Mouse (Mus musculus): ENCODE measurements around the gene Btbd2.
"Not testable (repeated sequence)": the region's sequence is repeated elsewhere in the genome, so short reads cannot be mapped to it uniquely, and the experiment has no call there.

Btbd2 gene

DNA sequence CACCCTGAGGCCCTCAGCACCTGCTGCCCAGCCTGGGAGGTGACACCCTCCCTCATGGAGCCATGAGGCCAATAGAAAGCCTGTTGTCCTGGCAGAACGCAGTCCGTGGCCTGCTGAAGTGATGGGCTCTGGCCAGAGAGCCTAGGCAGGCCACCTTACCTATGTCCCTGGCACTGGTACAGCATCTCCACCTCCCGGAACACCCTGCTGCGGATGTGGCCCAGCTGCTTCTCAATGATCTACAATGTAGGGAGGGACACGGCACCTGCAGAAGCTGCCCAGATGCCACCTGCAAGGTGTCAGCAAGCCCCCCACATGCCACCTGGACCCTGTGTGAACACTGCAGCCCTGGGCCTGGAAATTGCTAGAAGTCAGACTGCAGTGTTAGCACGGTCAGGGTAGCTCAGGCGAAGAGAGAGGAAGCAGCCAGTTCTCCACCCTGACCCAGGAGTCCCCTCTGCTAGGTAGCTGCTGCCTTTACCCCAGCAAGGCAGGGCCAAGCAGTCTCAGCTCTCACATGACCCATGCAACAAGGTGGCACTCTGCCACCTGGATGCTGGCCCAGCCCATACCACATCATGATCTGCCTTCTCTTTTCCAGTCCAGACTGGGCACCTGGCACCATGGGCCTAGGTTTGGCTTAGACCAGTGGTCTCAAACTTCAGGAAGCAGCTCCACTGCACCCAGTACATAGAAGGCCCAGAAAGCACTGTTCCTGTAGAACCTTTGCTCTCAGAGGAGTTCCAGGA, 13.0 kb upstream of the Btbd2 start:
- no peak for DNase-seq (ENCODE audit: low read depth)

DNA sequence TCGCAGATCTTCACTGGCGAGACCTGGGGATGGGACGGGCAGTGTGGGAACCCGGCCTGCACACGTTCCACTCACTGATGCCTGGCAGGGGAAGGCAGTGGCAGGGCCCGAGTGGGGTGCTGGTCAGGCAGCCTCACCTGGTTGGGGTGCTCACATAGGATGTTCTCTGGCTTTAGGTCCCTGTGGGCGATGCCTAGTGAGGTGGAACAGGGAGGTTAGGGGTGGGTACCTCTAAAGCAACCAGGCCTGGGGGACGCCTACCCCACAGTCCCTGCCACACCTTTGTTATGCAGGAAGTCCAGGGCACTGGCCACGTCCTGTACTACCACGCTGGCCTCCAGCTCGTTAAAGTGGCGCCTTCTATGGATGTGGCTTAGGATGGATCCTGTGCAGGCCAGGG, 12.1 kb upstream of the Btbd2 start:
- DNase-seq (ENCODE audit: low read depth) = no peak

DNA sequence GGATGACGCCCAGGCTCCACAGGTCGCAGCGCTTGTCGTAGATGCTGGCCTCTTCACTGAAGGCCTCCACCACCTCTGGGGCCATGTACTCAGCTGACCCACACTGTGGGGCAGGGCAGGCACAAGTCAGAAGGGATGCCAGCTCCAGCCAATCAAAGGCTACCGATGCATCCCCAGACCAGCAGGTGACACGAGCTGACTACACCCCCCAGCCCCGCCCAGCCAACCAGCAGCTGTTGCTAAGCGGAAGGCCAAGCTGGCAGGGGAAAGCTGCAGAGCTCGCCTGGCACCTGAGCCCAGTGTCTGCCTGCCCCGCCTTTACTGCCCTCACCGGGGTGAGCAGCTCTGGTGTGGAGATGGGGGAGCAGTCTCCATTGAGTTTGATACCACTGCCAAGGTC, 11.7 kb upstream of the Btbd2 start:
- no peak for DNase-seq (ENCODE audit: low read depth)

DNA sequence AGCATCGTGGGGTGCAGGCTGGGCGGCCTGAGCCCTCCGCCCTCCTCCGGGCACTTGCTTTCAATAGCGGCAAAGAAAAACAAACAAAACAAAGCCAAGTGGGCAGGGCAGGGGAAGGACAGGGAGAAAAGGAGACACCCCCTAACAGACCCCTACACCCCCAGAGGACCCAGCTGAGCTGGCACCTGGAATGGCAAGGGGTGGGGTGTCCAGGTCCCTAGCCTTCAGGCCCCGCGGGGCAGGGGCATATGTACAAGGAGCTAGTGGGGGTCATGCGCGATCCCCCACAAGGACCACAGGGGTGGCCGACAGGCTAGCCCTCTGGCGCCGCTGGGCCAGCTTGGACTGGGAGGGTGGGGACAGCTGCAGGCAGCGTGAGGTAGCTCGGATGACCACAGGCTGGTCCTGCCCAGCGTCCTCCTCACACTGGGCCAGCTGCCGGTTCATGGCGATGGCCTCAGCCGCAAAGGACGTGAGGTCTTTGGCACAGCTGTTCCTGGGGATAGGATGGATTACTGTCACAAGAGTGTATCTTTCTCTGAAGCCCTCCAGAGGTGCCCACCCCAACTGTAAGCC, 10.1 kb upstream of the Btbd2 start:
- no peak for DNase-seq (ENCODE audit: low read depth)

DNA sequence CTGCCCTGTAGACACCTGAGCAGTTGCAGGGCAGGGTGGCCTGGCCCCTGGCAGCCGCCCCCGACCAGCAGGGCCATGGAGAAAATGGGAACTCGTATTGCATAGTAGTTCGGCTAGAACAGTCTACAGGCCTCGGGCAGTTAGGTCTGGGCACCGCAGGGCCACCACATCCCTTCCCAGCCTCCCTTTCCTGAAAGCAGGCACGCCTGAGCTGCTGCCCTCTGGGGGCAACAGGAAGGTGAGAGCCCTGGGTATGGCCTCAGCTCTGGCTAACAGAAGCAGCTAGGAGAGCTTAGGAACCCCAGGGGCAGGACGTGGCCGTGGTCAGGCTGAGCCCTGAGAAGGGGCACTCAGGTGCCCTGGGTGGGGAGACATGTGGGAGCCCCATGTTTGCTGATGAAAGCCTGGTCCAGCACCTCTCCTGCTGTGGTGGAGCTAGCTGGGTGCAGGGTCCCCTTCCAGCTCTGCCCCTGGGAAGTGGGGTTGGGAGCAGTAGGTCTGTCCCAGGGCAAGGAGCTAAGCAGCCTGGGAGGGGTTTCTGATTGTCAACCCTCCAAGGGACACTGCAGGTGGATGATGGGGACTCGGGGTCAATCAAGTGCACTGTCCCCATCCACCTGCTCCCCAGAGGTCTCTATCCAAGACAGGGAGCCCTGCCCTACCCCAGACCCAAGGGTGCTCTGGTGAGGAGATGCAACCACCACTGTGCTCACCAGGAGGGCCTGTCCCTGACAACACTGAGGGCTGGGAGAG, 9.3 kb upstream of the Btbd2 start:
- no peak for DNase-seq (ENCODE audit: low read depth)

DNA sequence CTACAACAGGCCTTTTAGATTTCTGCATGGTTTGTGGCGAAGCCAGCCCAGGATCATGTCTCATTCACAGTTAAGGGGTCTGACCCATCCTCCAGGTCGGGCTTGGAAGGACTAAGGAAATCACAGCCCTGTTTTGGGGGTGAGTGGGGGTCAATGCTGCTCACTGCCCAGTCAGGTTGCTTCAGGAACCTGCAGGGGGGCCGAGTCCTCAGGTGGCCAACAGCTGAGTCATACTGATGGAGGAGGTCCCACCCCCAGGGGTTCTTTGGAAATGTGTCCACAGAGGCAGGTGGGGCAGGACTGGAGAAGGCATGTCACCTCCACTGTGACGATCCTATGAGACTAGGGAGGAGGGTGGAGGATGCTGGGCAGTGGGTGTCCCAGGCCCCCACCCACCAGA, 8.6 kb upstream of the Btbd2 start:
- DNase-seq (ENCODE audit: low read depth) = no peak

DNA sequence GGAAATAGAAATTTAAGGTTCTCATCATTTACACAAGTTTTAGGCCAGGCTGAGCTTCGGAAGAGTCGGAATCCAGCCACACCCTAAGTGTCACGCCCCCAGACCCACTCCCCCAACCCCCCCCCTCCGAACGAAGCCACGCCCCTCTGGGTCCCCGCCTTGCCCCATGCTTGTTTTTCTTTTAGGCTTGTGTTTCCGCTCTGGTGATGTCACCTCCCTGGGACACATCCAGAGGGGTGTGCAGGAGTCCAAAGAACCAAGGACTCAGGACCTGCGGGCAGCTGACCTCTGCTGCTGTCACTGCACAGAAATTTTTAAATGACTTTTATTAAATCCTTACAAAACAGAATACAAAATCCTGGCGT, 8.1 kb upstream of the Btbd2 start:
- DNase-seq (ENCODE audit: low read depth) = no peak

DNA sequence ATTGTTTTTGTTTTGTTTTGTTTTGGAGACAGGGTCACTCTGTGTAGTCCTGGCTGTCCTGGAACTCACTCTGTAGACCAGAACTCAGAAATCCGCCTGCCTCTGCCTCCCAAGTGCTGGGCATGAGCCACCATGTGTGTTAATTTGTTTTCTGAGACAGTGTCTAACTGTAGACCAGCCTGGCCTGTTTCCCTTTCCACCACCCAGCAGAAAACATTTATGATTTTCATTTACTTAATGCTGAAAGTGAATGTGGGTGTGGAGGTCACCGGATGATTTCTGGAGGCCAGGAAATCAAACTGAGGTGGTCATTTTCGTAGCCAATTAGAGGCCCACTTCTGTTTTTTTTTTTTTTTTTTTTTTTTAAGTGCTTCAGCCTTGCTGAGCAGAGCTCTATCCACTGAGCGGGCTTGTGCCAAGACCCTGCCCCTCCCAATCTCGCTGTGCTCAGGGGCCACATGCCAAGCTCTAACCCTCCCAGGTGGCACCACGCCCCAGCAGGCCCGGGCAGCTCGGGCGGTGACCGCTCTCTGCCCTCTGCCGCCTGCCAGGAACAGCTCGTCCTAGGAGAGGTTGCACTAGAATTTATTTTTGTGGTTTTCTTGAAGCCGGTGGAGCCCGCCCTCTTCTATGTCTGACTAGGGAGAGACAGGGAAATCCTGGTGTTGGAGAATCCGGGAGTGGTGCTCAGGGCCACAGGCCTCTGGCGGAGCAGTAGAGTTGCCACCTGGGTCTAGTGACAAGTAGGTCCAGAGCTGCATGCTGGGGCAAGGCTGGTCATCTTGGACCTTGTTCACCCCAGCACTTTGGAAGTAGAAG, 7.5 kb upstream of the Btbd2 start:
- no peak for DNase-seq (ENCODE audit: low read depth)

DNA sequence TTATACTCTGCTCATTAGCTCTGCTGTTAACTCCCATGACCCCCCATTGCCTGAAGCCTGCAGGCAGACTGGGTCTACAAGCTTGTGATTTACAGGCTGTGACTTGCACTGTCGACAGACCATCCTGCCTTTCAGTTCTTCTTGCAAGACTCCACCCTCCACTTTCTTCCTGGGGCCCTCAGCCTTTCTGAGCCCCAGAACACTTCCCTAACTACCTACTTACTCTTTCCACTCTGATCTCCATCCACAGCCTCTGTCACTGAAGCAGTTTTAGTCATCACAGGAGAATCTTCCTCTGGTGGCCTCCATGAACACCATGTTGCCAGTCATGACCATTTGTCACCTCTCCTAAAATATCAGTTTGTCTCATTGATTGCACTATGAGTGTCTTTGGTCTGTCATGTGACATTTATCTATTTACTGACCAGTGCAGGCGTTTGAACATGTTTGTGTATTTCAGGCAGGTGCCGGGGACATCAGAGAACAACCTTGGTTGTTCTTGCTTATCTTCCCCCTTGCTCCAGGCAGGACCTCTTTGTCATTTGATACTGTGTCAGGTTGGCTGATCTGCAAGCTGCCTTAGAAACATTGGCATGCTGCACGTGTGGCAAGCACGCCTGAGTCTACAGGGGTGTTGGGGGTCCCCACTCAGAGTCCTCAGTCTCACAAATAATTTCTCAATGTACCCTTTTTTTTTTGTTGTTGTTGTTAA, 6.8 kb upstream of the Btbd2 start:
- DNase-seq (ENCODE audit: low read depth) = no peak

DNA sequence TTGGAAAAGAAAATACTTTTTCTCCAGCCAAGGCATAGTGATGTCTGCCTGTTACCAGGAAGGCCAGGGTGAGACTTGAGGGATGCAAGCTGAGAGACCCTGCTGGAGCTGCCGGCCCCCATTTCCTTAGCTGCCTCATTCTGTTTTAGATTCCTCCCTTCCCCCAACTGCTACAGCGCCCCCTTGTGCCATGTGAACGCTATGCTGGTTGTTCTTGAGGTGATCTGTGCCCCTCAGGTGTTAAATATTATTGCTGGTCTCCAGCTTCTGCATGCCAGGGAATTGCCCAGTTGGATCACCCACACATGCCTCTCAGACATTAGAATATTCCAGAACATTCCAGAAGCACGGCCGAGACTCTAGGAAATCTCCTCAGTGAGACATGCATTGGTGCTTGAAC, 4.3 kb upstream of the Btbd2 start:
- DNase-seq (ENCODE audit: low read depth) = peak; percentile 74

DNA sequence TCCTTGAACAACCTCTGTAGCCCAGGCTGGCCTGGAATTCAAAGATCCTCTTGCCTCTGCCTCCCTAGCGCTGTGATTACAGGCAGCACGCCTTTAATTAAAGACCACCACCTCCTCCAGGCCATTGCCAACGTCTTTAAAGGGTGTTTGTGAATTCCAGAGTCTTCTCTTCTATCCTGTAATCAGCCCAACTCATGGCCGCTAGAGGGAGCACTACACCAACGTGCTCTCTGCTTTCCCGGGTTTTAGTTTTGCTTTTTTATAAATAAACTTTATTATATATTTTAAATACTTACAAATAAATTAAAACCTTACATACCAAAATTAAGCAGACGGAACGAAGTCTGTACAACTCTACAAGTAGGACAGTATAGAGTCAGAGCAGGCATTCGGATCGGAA, 2.3 kb upstream of the Btbd2 start:
- peak; percentile 74 for DNase-seq (ENCODE audit: low read depth)

DNA sequence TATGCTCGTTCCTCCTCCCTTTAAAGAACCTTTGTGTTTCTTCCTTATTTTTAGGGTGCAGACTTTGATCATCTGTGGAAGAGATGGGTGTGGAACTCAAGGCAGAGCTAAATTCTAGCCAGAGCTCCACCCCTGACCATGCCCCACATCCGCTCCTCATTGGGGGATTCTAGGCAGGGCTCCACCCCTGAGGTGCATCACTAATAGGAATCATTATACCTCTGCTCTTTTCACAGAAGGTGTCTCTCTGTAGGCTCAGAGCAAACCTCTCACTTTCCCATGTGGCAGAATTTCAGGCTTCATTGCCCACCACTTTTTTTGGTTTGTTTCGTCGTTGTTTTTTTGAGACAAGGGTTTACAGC, 2.0 kb upstream of the Btbd2 start:
- DNase-seq (ENCODE audit: low read depth) = peak; percentile 51

DNA sequence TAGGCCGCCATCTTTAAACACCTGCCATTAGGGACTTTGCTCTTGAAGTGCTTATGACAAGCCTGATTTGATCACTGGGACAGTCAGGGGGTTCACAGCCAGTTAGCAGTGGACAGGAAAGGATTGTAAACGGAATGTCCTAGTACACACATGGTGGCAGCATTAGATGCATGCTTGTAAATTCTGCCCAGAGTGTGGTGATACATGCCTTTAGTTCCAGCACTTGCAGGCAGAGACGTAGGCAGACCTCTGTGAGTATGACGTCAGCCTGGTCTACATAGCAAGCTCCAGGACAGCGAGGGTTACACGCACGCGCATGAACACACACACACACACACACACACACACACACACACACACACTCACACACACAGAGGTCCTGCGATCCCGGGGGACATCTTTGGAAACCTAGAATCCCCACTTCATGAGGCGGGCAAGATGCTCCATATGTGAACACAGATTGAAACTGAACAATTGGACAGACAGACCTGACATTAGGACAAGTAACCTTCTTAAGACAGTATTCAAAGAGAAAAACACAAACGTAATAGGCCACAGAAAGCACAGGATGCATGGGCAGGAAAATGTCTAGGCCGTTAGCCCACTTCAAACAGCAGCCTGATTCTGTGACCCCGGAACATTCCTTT, 1.4 kb upstream of the Btbd2 start:
- no peak for DNase-seq (ENCODE audit: low read depth)

DNA sequence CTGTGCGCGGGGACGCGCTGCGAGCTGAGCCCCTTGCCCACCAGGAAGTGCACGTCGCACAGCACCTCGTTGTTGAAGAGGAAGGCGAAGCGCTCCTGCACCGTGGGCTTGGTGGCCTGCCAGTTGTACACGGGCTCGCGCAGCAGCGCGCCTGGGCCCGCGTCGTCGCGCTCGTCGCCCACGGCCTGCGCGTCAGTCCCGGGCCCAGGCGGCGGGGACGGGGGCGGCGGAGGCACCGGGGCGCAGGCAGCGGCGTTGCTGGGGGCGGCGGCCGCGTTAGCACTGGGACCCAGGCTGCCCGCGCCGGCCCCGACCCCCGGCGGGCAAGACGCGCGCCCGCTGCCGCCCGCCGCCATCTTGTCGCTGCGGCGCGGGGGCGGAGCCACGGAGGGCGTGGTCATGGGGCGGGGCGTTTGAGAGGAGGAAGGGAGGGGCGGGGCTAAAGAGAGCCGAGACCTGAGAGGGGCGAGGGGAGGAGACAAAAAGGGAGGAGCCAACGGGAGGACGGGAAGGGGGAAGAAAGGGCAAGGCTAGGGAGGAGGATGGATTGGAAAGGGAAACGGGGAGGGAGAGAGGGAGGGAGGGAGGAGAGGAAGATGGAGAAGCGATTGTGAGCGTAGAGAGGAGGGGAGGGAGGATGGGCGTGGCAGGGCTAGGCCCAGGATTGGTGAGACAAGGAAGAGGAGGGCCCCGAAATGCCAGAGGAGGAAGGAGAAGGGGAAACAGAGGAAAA, 575 bp downstream of the Btbd2 start:
- peak; percentile 92 for DNase-seq (ENCODE audit: low read depth)

DNA sequence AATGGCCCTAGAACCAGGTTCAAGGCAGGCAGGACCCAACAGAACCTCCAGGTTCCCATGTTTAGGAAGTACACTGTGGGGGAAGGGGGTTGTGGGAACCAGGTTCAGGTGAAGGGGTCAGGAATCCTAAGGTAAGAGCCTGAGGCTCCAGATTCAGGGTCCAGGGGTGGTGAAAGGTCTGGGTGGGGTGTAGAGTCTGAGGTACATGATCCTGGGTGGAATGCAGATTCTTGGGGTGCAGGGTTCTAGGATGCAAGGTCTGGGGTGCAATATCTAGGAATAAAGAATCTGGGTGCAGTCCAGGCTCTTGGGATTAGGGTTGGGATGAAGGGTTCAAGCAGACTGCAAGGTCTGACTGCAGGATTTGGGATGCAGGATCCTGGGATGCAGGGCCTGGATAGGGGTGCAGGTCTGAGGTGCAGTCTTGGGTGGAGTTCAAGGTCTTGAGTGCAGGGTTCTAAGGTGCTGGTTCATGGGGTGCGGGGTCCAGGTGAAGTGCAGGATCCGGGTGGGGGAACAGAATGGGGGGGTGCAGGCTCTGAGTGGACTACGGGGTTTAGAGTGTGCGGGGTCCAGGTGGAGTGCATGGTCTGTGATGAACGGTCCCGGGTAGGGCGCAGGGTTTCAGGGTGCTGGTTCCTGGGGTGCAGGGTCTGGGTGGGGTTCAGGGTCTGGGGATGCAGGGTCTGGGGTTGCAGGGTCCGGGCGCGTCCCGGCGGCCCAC, 1.3 kb downstream of the Btbd2 start:
- DNase-seq (ENCODE audit: low read depth) = no peak

DNA sequence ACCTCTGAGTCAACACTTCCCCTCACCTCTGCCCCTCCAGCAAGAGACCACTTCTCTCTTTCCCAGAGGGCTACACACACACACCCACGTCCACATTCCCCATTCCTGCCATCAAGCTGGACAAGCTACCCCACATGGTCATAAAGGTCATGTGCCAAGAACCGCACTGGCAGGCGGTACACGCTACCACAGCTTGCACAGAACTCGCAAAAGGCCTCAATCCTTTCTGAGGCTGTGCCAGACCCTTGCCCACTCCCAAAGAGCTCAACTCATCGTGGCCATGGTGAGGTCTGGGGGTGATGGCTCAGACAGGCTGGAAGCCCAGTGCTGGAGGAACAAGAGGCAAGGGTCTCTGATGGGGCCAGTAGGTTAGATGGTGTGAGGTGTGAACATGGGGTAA, 2.0 kb downstream of the Btbd2 start:
- DNase-seq (ENCODE audit: low read depth) = no peak

DNA sequence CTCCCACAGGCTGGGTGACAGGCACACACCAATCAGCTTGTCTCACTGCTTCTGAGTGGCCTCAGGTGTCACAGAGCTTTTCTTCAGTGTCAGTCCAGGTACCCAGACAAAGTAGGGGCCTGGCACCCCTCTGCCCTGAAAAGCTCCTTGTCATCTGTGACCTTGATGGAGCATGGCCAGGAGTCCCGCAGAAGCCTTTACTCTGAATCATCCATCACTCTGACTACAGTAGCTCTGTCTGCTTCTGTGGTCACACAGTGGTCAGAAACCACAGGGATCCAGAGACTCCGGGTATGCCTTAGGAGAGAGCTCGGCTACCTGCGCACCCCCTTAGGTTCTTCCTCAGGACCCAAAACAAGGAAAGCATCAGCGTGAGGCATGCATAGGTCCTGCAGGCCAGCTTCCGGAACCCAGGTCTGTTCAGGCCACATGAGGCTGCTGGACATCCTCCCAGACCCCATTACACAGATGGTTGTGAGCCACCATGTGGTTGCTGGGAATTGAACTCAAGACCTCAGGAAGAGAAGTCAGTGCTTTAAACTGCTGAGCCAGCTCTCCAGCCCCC, 3.6 kb downstream of the Btbd2 start:
- no peak for DNase-seq (ENCODE audit: low read depth)

DNA sequence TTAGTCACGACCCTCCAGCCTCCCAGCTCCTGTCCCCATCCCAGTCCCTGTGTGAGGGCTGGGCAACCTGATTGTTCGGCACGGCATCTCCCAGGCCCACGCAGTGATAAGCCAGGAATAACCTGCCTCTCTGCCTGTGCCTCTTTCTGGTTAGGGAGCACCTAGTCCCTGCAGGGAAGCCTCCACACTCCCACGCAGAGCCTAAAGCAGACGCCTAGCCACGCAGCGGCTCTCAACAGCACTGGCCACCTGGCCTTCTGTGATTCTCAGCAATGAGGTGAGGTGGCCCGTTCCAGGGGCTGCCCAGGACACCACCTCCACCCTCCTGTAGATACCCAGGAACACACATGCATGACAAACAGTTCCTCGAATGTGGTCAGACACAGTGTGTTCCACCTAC, 6.5 kb downstream of the Btbd2 start:
- no peak for DNase-seq (ENCODE audit: low read depth)

DNA sequence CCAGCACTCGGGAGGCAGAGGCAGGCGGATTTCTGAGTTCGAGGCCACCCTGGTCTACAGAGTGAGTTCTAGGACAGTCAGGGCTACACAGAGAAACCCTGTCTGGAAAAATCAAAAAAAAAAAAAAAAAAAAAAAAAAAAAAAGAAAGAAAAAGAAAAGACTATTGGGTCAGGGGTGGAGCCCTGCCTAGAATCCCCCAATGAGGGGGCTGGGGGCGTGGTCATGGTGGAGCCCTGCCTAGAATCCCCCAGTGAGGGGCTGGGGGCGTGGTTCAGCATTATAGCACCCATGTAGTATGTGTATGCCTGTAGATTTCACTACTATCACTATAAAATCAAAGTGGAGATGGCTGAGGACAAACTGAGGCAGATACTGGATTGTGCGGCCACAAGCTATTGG, 7.0 kb downstream of the Btbd2 start:
- DNase-seq (ENCODE audit: low read depth) = not testable (repeated sequence)

DNA sequence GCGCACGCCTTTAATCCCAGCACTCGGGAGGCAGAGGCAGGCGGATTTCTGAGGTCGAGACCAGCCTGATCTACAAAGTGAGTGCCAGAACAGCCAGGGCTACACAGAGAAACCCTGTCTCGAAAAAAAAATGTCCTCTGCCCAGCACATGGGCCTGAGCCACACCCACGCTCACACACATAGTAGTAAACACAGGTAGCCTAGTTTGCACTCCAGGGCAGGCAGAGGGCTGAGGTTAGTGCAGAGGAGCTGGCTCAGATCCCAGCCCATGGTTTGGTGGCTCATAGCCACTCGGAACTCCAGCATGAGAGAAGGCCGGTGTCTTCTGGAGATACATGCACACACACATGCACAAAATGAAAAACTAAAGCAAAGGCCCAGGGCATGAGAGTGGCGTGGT, 9.9 kb downstream of the Btbd2 start:
- no peak for DNase-seq (ENCODE audit: low read depth)
